Mouse (Mus musculus) common myeloid progenitor, adult 5-6 weeks (primary cell): ENCODE measurements around the gene Scgb1c1. TPM values are rescaled to one million over a fixed set of nuclear protein-coding genes. Genes with fewer than 3 reads are reported as not detected.

Source experiments
- ATAC-seq: replicated peaks from 2 replicates; pipeline ENCODE4 v1.8.0; 2016; ENCODE audit warnings: low read depth, mild to moderate bottlenecking, moderate TSS enrichment, inconsistent platforms; ENCODE audit not compliant: poor library complexity, severe bottlenecking
- total RNA-seq: library from RNA; stranded (forward); fragments of 200-1000, 187-1606 nt; gene quantifications from 2 replicates; pipeline ENCODE4 v1.2.3, GENCODE M21; 2017

Gene Scgb1c1
- not detected in 2 replicates for total RNA-seq

- peak; percentile 91 for ATAC-seq
Observed at GRCm38 (mm10) chr7:140844905-140845665, at the start of gene Scgb1c1. Gene Scgb1c1, plus strand, starts transcription at chr7:140845547.

- ATAC-seq = 0 out of 2 replicates have a peak, but pooled peaks have one; percentile 25
Observed at GRCm38 (mm10) chr7:140797619-140798018, 47.7 kb upstream of the Scgb1c1 start.

- no peak for ATAC-seq
Observed at GRCm38 (mm10) chr7:140798212-140798611, 47.1 kb upstream of the Scgb1c1 start.

- no peak for ATAC-seq
Observed at GRCm38 (mm10) chr7:140802629-140803028, 42.7 kb upstream of the Scgb1c1 start.

GRCm38 (mm10) chr7:140805704-140806103, 39.6 kb upstream of the Scgb1c1 start:
- peak; percentile 96 for ATAC-seq

- ATAC-seq = peak; percentile 57; the same call in 1 of the 2 replicates
Observed at GRCm38 (mm10) chr7:140810496-140810895, 34.9 kb upstream of the Scgb1c1 start.

- ATAC-seq = no peak
Observed at GRCm38 (mm10) chr7:140811714-140812113, 33.6 kb upstream of the Scgb1c1 start.

GRCm38 (mm10) chr7:140812850-140813249, 32.5 kb upstream of the Scgb1c1 start:
- ATAC-seq = no peak

GRCm38 (mm10) chr7:140820173-140820572, 25.2 kb upstream of the Scgb1c1 start:
- no peak for ATAC-seq

GRCm38 (mm10) chr7:140821305-140821652, 24.1 kb upstream of the Scgb1c1 start:
- ATAC-seq = no peak

GRCm38 (mm10) chr7:140821653-140822329, 23.6 kb upstream of the Scgb1c1 start, which contains the start of gene Zfp941:
Gene Zfp941, minus strand, starts transcription at chr7:140822178.
- peak; percentile 81 for ATAC-seq

GRCm38 (mm10) chr7:140822731-140823130, 22.6 kb upstream of the Scgb1c1 start:
- no peak for ATAC-seq

- peak; percentile 82 for ATAC-seq
Observed at GRCm38 (mm10) chr7:140828171-140828881, 17.0 kb upstream of the Scgb1c1 start.

- no peak for ATAC-seq
Observed at GRCm38 (mm10) chr7:140831447-140831846, 13.9 kb upstream of the Scgb1c1 start.

GRCm38 (mm10) chr7:140833341-140833740, 12.0 kb upstream of the Scgb1c1 start:
- no peak for ATAC-seq

- no peak for ATAC-seq
Observed at GRCm38 (mm10) chr7:140834968-140835757, 10.2 kb upstream of the Scgb1c1 start, which contains the start of gene Urah. Gene Urah, plus strand, starts transcription at chr7:140835018.

- no peak for ATAC-seq
Observed at GRCm38 (mm10) chr7:140835758-140836087, 9.6 kb upstream of the Scgb1c1 start.

- ATAC-seq = no peak
Observed at GRCm38 (mm10) chr7:140836243-140837115, 8.9 kb upstream of the Scgb1c1 start.

- no peak for ATAC-seq
Observed at GRCm38 (mm10) chr7:140839556-140839955, 5.8 kb upstream of the Scgb1c1 start.
